Mouse (Mus musculus): ENCODE measurements at regions not wholly inside any gene's neighbourhood (a gene's known extent, or its start where the extent isn't known, plus 50 kb on each side); places are given as distances from the start of the nearest gene placed in this dataset.

- TF ChIP-seq GATA2 (IDR thresholded peaks at IDR 0.05; ENCODE audit: borderline replicate concordance, low read depth, low read length) (no peak), GATA1 (IDR thresholded peaks at IDR 0.05; ENCODE audit: borderline replicate concordance, low read length) (no peak), CTCF (IDR thresholded peaks at IDR 0.05; ENCODE audit: low read depth, low read length) (no peak), POLR2AphosphoS5 (IDR thresholded peaks at IDR 0.05; ENCODE audit: insufficient replicate concordance, low read depth, low read length) (no peak), TAL1 (conservative IDR thresholded peaks at IDR 0.05; ENCODE audit: low read depth, low read length) (no peak)
- DNase-seq (ENCODE audit: low spot score) (no peak), ATAC-seq (ENCODE audit: extremely low read depth, insufficient number of reproducible peaks, low FRiP score, poor library complexity, severe bottlenecking) (no peak)
- Histone ChIP-seq H3K36me3 (replicated peaks) (no peaks in the 10 kb centered on the region), H3K4me1 (ENCODE audit: insufficient read depth, low read depth, low read length) (no peaks in the 10 kb centered on the region), H3K27me3 (ENCODE audit: insufficient read depth, low read length) (no peaks in the 10 kb centered on the region), H3K4me3 (ENCODE audit: low read depth, low read length) (no peak overlapping the region), H3K9me3 (replicated peaks) (peaks cover 96% of the 10 kb centered on the region)
Measured at GRCm38 (mm10) chr4:154787190-154787589, 50.1 kb upstream of the Ttc34 start.
